Mouse (Mus musculus): ENCODE results near the gene Eda2r. TPM values are rescaled to one million over a fixed set of nuclear protein-coding genes. Genes with fewer than 3 reads are reported as not detected.

The Eda2r gene
- 1.2 and 1.4 TPM in 2 replicates for polyA plus RNA-seq (2015; fragmentation: Nextera tagmentation; extraction: Ambion mirVana)

GRCm38 (mm10) chrX:97377065-97377421 is at the start of gene Eda2r:
TSS of gene Eda2r (minus strand) at chrX:97377216.

All from neural tube, postnatal 0 days (tissue).